26 mouse cellular contexts compared by ENCODE assay signal in the genomic region with DNA sequence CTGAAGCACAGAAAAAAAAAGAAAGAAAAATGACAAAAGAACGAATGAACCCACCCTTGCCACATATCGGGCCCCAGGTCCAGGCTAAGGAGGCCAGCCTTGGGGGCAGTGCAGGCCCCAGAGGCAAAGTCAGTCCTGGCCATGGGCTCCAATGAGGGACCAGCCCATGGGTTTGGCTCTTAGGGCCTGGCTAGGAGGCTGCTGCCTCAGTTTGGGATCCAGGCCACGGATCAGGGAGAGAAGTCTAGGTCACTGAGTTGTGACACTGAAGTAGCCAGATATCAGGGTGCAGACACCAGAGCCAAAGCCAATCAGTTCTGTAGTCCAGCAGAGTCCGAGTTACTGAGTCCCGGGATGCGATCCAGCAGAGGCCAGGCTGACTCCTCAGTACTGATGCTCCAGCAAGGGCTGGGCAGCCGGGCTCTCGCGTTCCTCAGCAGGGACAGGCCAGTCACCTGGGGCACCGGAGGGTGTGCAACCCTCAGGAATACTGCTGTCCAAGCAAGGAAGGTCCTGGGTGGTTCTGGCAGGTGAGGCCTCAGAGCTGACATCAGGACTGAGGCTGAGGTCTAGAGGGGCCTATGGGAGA. TPM values are rescaled to one million over a fixed set of nuclear protein-coding genes. Genes with fewer than 3 reads are reported as not detected.
A peak's percentile ranks its signal among the peaks of the same experiment; 100 is the strongest.
DNase-seq lines count a peak whose midpoint lies in the region; ATAC-seq and TF ChIP-seq lines count a peak whose summit lies in the region.
"Had no signal": no experiment of that assay in that cellular context is flagged by ENCODE, and none has a peak within 500 bp of the region (broad histone marks: within the 10 kb centered on the region; RNA-seq: fewer than 3 reads in every experiment).

No protein-coding gene starts in this region.

- WGBS in hindbrain, embryonic 10.5 days: 94% methylated on average over 10 of the region's 10 CpGs
- WGBS in hindbrain, embryonic 13.5 days: 91% methylated on average over 10 of the region's 10 CpGs
- 76% methylated on average over 10 of the region's 10 CpGs for WGBS in liver, embryonic 13.5 days (ENCODE audit: insufficient replicate concordance)
- WGBS in cerebellum, adult 2 months: 91% methylated on average over 10 of the region's 10 CpGs
- WGBS in intestine, embryonic 16.5 days: 92% methylated on average over 10 of the region's 10 CpGs

- TF ChIP-seq CTCF in cerebellum, adult 2 months (IDR thresholded peaks at IDR 0.05; ENCODE audit: borderline replicate concordance, insufficient read depth, low read depth, low read length): no peak

- no peak overlapping the region for H3K27ac ChIP-seq in hindbrain, embryonic 10.5 days
- H3K27ac ChIP-seq in hindbrain, embryonic 13.5 days: no peak overlapping the region
- H3K27ac ChIP-seq in liver, embryonic 13.5 days: peak overlapping the region; percentile 99
- no peak overlapping the region for H3K27ac ChIP-seq in cerebellum, adult 2 months (ENCODE audit: insufficient read depth, low read length)
- no peak overlapping the region for H3K27ac ChIP-seq in intestine, embryonic 16.5 days (ENCODE audit: low read length)
- H3K27ac ChIP-seq: kidney, postnatal 0 days had no signal

- 0 out of 2 replicates have a peak overlapping the region, but pooled peaks have one; percentile 12 for H3K4me3 ChIP-seq in hindbrain, embryonic 10.5 days
- no peak overlapping the region for H3K4me3 ChIP-seq in hindbrain, embryonic 13.5 days
- peak overlapping the region; percentile 85 for H3K4me3 ChIP-seq in liver, embryonic 13.5 days (replicated peaks)
- no peak overlapping the region for H3K4me3 ChIP-seq in cerebellum, adult 2 months (replicated peaks; ENCODE audit: insufficient read depth, low read depth, low read length)
- H3K4me3 ChIP-seq in intestine, embryonic 16.5 days (ENCODE audit: low read length): no peak overlapping the region
- H3K4me3 ChIP-seq: myocyte had no signal

- H3K9ac ChIP-seq in hindbrain, embryonic 13.5 days: no peak overlapping the region; the same call in 1 of the 2 replicates
- H3K9ac ChIP-seq in liver, embryonic 13.5 days: peak overlapping the region; percentile 92
- H3K9ac ChIP-seq in intestine, embryonic 16.5 days (ENCODE audit: low read depth, low read length): no peak overlapping the region

- no peaks in the 10 kb centered on the region for H3K27me3 ChIP-seq in hindbrain, embryonic 10.5 days (ENCODE audit: insufficient read depth, poor library complexity, severe bottlenecking)
- no peaks in the 10 kb centered on the region for H3K27me3 ChIP-seq in hindbrain, embryonic 13.5 days
- no peaks in the 10 kb centered on the region for H3K27me3 ChIP-seq in liver, embryonic 13.5 days
- no peaks in the 10 kb centered on the region for H3K27me3 ChIP-seq in cerebellum, adult 2 months (ENCODE audit: control insufficient read depth, insufficient read depth, low read length)
- no peaks in the 10 kb centered on the region for H3K27me3 ChIP-seq in intestine, embryonic 16.5 days (replicated peaks; ENCODE audit: control insufficient read depth, insufficient read depth, low read length)

- H3K4me1 ChIP-seq in hindbrain, embryonic 10.5 days (replicated peaks): peaks cover 43% of the 10 kb centered on the region
- H3K4me1 ChIP-seq in hindbrain, embryonic 13.5 days (replicated peaks): peaks cover 20% of the 10 kb centered on the region
- peaks cover 90% of the 10 kb centered on the region for H3K4me1 ChIP-seq in liver, embryonic 13.5 days (replicated peaks)
- H3K4me1 ChIP-seq in cerebellum, adult 2 months (ENCODE audit: control insufficient read depth, insufficient read depth, low read length): peaks cover 4% of the 10 kb centered on the region; the same call in 1 of the 2 replicates
- H3K4me1 ChIP-seq in intestine, embryonic 16.5 days (ENCODE audit: control insufficient read depth, insufficient read depth, low read length): peaks cover 26% of the 10 kb centered on the region

- H3K4me2 ChIP-seq in hindbrain, embryonic 13.5 days: no peak overlapping the region
- H3K4me2 ChIP-seq in liver, embryonic 13.5 days: peak overlapping the region; percentile 93
- no peak overlapping the region for H3K4me2 ChIP-seq in intestine, embryonic 16.5 days (ENCODE audit: low read depth, low read length)

- H3K36me3 ChIP-seq in hindbrain, embryonic 10.5 days: peaks cover 66% of the 10 kb centered on the region
- H3K36me3 ChIP-seq in hindbrain, embryonic 13.5 days: peaks cover 57% of the 10 kb centered on the region
- H3K36me3 ChIP-seq in liver, embryonic 13.5 days: peaks cover 61% of the 10 kb centered on the region
- H3K36me3 ChIP-seq in intestine, embryonic 16.5 days (ENCODE audit: control insufficient read depth, insufficient read depth, low read length): peaks cover 13% of the 10 kb centered on the region

- no peak for TF ChIP-seq POLR2A in cerebellum, adult 2 months (IDR thresholded peaks at IDR 0.05; ENCODE audit: borderline replicate concordance, insufficient read depth, low read length)

- H3K9me3 ChIP-seq in hindbrain, embryonic 10.5 days: no peaks in the 10 kb centered on the region
- no peaks in the 10 kb centered on the region for H3K9me3 ChIP-seq in hindbrain, embryonic 13.5 days
- no peaks in the 10 kb centered on the region for H3K9me3 ChIP-seq in liver, embryonic 13.5 days (replicated peaks)
- no peaks in the 10 kb centered on the region for H3K9me3 ChIP-seq in intestine, embryonic 16.5 days (ENCODE audit: control insufficient read depth, low read length)

- no peak for ATAC-seq in hindbrain, embryonic 13.5 days (ENCODE audit: low FRiP score)
- ATAC-seq in erythroid progenitor cell, adult 5-6 weeks (replicated peaks; ENCODE audit: low FRiP score, poor library complexity, severe bottlenecking): peak; percentile 1; the same call in 1 of the 2 replicates
- no peak for ATAC-seq in liver, embryonic 13.5 days (ENCODE audit: low read depth)
- ATAC-seq in intestine, embryonic 16.5 days: no peak
- ATAC-seq: hindbrain, embryonic 16.5 days; intestine, postnatal 0 days had no signal

- no peak for DNase-seq in hindbrain, embryonic 10.5 days (ENCODE audit: low spot score)
- DNase-seq in c-Kit-negative CD71-positive TER-119-positive erythroid progenitor cells, embryonic 14.5 days (ENCODE audit: low read depth, low spot score): peak; percentile 41
- DNase-seq in liver, embryonic 13.5 days: no peak
- DNase-seq in cerebellum, adult 2 months: no peak
- DNase-seq in gastrocnemius, postnatal 4 days (ENCODE audit: low spot score in 2 of 2): no peak
- DNase-seq: adrenal gland, postnatal 36 days; B cell, adult 2 months; cerebellum, adult 9-11 months; gastrocnemius, postnatal 14 days; heart, postnatal 36 days; lung, postnatal 10 days; midbrain, embryonic 14.5 days; thymus, postnatal 25 days had no signal

RNA-seq across cellular contexts. Expression of gene Sipa1, which starts 1.3 kb away (rescaled TPM):
- polyA plus RNA-seq in hindbrain, embryonic 10.5 days (2016; fragmentation: Nextera tagmentation; extraction: Ambion mirVana): 27.5 and 27.6 TPM in 2 replicates
- 15.0 and 15.4 TPM in 2 replicates for polyA plus RNA-seq in hindbrain, embryonic 13.5 days (2015; fragmentation: Nextera tagmentation; extraction: Ambion mirVana)
- 97.7 and 126 TPM in 2 replicates for total RNA-seq in erythroid progenitor cell, adult 5-6 weeks (2015; ENCODE audit: low replicate concordance)
- total RNA-seq in erythroid progenitor cell, adult 5-6 weeks (2017; ENCODE audit: low replicate concordance): 127 and 129 TPM in 2 replicates
- polyA plus RNA-seq in liver, embryonic 13.5 days (2015; fragmentation: Nextera tagmentation; extraction: Ambion mirVana): 23.3 and 24.6 TPM in 2 replicates
- polyA plus RNA-seq in cerebellum, adult 2 months (2012; rRNA removed): 12.4 and 14.8 TPM in 2 replicates
- total RNA-seq in gastrocnemius, postnatal 4 days (2021): 10 to 100 TPM; 47.7 to 52.2 TPM
- polyA plus RNA-seq in intestine, embryonic 16.5 days (2015; fragmentation: Nextera tagmentation; extraction: Ambion mirVana): 15.8 and 20.8 TPM in 2 replicates

RNA-seq across cellular contexts. Expression of gene Map3k11, which starts 23.8 kb away (rescaled TPM):
- 34.1 and 35.1 TPM in 2 replicates for polyA plus RNA-seq in hindbrain, embryonic 10.5 days (2016; fragmentation: Nextera tagmentation; extraction: Ambion mirVana)
- polyA plus RNA-seq in hindbrain, embryonic 13.5 days (2015; fragmentation: Nextera tagmentation; extraction: Ambion mirVana): 11.6 and 14.4 TPM in 2 replicates
- total RNA-seq in erythroid progenitor cell, adult 5-6 weeks (2015; ENCODE audit: low replicate concordance): 12.2 and 13.7 TPM in 2 replicates
- total RNA-seq in erythroid progenitor cell, adult 5-6 weeks (2017; ENCODE audit: low replicate concordance): 9.4 and 14.1 TPM in 2 replicates
- 13.8 and 15.9 TPM in 2 replicates for polyA plus RNA-seq in liver, embryonic 13.5 days (2015; fragmentation: Nextera tagmentation; extraction: Ambion mirVana)
- 28.6 and 29.7 TPM in 2 replicates for polyA plus RNA-seq in cerebellum, adult 2 months (2012; rRNA removed)
- 10 to 100 TPM; 29.7 to 30.2 TPM for total RNA-seq in gastrocnemius, postnatal 4 days (2021)
- polyA plus RNA-seq in intestine, embryonic 16.5 days (2015; fragmentation: Nextera tagmentation; extraction: Ambion mirVana): 28.7 and 33.7 TPM in 2 replicates

RNA-seq across cellular contexts. Expression of gene Pcnx3, which starts 23.9 kb away (rescaled TPM):
- 27.3 and 30.8 TPM in 2 replicates for polyA plus RNA-seq in hindbrain, embryonic 10.5 days (2016; fragmentation: Nextera tagmentation; extraction: Ambion mirVana)
- polyA plus RNA-seq in hindbrain, embryonic 13.5 days (2015; fragmentation: Nextera tagmentation; extraction: Ambion mirVana): 21.3 and 24.4 TPM in 2 replicates
- total RNA-seq in erythroid progenitor cell, adult 5-6 weeks (2015; ENCODE audit: low replicate concordance): 31.4 and 61.3 TPM in 2 replicates
- total RNA-seq in erythroid progenitor cell, adult 5-6 weeks (2017; ENCODE audit: low replicate concordance): 44.7 and 54.5 TPM in 2 replicates
- 9.1 and 10.1 TPM in 2 replicates for polyA plus RNA-seq in liver, embryonic 13.5 days (2015; fragmentation: Nextera tagmentation; extraction: Ambion mirVana)
- polyA plus RNA-seq in cerebellum, adult 2 months (2012; rRNA removed): 65.0 and 65.1 TPM in 2 replicates
- 10 to 100 TPM; 37.1 to 40.5 TPM for total RNA-seq in gastrocnemius, postnatal 4 days (2021)
- 15.1 and 16.8 TPM in 2 replicates for polyA plus RNA-seq in intestine, embryonic 16.5 days (2015; fragmentation: Nextera tagmentation; extraction: Ambion mirVana)

RNA-seq across cellular contexts. Expression of gene Rela, which starts 27.5 kb away (rescaled TPM):
- polyA plus RNA-seq in hindbrain, embryonic 10.5 days (2016; fragmentation: Nextera tagmentation; extraction: Ambion mirVana): 27.8 and 36.0 TPM in 2 replicates
- 30.1 and 35.2 TPM in 2 replicates for polyA plus RNA-seq in hindbrain, embryonic 13.5 days (2015; fragmentation: Nextera tagmentation; extraction: Ambion mirVana)
- 18.4 and 26.0 TPM in 2 replicates for total RNA-seq in erythroid progenitor cell, adult 5-6 weeks (2015; ENCODE audit: low replicate concordance)
- total RNA-seq in erythroid progenitor cell, adult 5-6 weeks (2017; ENCODE audit: low replicate concordance): 7.2 and 14.8 TPM in 2 replicates
- 24.5 and 28.8 TPM in 2 replicates for polyA plus RNA-seq in liver, embryonic 13.5 days (2015; fragmentation: Nextera tagmentation; extraction: Ambion mirVana)
- polyA plus RNA-seq in cerebellum, adult 2 months (2012; rRNA removed): 39.0 and 40.3 TPM in 2 replicates
- total RNA-seq in gastrocnemius, postnatal 4 days (2021): 10 to 100 TPM; 35.9 to 39.1 TPM
- polyA plus RNA-seq in intestine, embryonic 16.5 days (2015; fragmentation: Nextera tagmentation; extraction: Ambion mirVana): 43.2 and 43.9 TPM in 2 replicates

RNA-seq across cellular contexts. Expression of gene Kcnk7, which starts 39.4 kb away (rescaled TPM):
- polyA plus RNA-seq in hindbrain, embryonic 10.5 days (2016; fragmentation: Nextera tagmentation; extraction: Ambion mirVana): 0.16 and 0.21 TPM in 2 replicates
- 0.44 and 0.63 TPM in 2 replicates for polyA plus RNA-seq in hindbrain, embryonic 13.5 days (2015; fragmentation: Nextera tagmentation; extraction: Ambion mirVana)
- not detected in 2 replicates for total RNA-seq in erythroid progenitor cell, adult 5-6 weeks (2015; ENCODE audit: low replicate concordance)
- not detected in 2 replicates for total RNA-seq in erythroid progenitor cell, adult 5-6 weeks (2017; ENCODE audit: low replicate concordance)
- polyA plus RNA-seq in liver, embryonic 13.5 days (2015; fragmentation: Nextera tagmentation; extraction: Ambion mirVana): 0.21 and 0.46 TPM in 2 replicates
- polyA plus RNA-seq in cerebellum, adult 2 months (2012; rRNA removed): 0.13 and 0.24 TPM in 2 replicates
- total RNA-seq in gastrocnemius, postnatal 4 days (2021): not detected
- polyA plus RNA-seq in intestine, embryonic 16.5 days (2015; fragmentation: Nextera tagmentation; extraction: Ambion mirVana): 0.13 and 0.34 TPM in 2 replicates
- total RNA-seq: adrenal gland, postnatal 36 days; gastrocnemius, postnatal 14 days; heart, postnatal 36 days; layer of hippocampus, postnatal 14 days; left cerebral cortex, postnatal 14 days; liver, adult 2 months; megakaryocyte progenitor cell, adult 5-6 weeks had no signal
- polyA plus RNA-seq: forebrain, embryonic 11.5 days; hindbrain, embryonic 16.5 days; liver, adult 2 months; neural tube, embryonic 14.5 days had no signal

Comparison
In these comparisons a context has a peak if more than half of its experiments do, and no peak if none do; other contexts are left out.
1. H3K4me3 ChIP-seq: peak in hindbrain, embryonic 10.5 days (single experiment) and liver, embryonic 13.5 days (single experiment); none in hindbrain, embryonic 13.5 days (single experiment), cerebellum, adult 2 months (single experiment) and intestine, embryonic 16.5 days (single experiment).